Mouse (Mus musculus) neural tube, embryonic 11.5 days (tissue): ENCODE measurements around the gene Snx8. TPM values are rescaled to one million over a fixed set of nuclear protein-coding genes. Genes with fewer than 3 reads are reported as not detected.
A peak's percentile ranks its signal among the peaks of the same experiment; 100 is the strongest.

Source experiments
- ATAC-seq: fragments of 200-750 bp; cut with Nextera tagmentation; 2 replicates; pipeline ENCODE4 v1.8.0; 2017; ENCODE audit warnings: moderate number of reproducible peaks, mild to moderate bottlenecking, moderate TSS enrichment, moderate library complexity; ENCODE audit not compliant: insufficient read depth, low FRiP score, low TSS enrichment
- DNase-seq: peaks from one replicate; pipeline ENCODE4 v3.0.0-alpha.2; 2015; ENCODE audit warnings: low spot score
- H3K27ac ChIP-seq: fragments of 300-500 bp; sonication (generic); 2 replicates; pipeline ENCODE4 v1.5.1; 2014; ENCODE audit warnings: low read depth, mild to moderate bottlenecking, low read length
- H3K27me3 ChIP-seq: fragments of 300-500 bp; sonication (generic); 2 replicates; pipeline ENCODE4 v1.6.1; 2014; ENCODE audit warnings: mild to moderate bottlenecking, low read length, mixed read lengths; ENCODE audit not compliant: control insufficient read depth, insufficient read depth
- H3K36me3 ChIP-seq: fragments of 300-500 bp; sonication (generic); 2 replicates; pipeline ENCODE4 v1.6.1; 2014; ENCODE audit warnings: mild to moderate bottlenecking, low read length, moderate library complexity, mixed read lengths; ENCODE audit not compliant: control insufficient read depth, insufficient read depth
- H3K4me1 ChIP-seq: fragments of 300-500 bp; sonication (generic); 2 replicates; pipeline ENCODE4 v1.6.1; 2014; ENCODE audit warnings: low read length, mixed read lengths; ENCODE audit not compliant: control insufficient read depth, insufficient read depth
- H3K4me2 ChIP-seq: fragments of 300-500 bp; sonication (generic); 2 replicates; pipeline ENCODE4 v1.6.1; 2014; ENCODE audit warnings: low read depth, mild to moderate bottlenecking, moderate library complexity
- H3K4me3 ChIP-seq: fragments of 300-500 bp; sonication (generic); 2 replicates; pipeline ENCODE4 v1.5.1; 2014; ENCODE audit warnings: low read depth, low read length
- H3K9ac ChIP-seq: fragments of 300-500 bp; sonication (generic); 2 replicates; pipeline ENCODE4 v1.6.1; 2014; ENCODE audit warnings: mild to moderate bottlenecking, low read length
- H3K9me3 ChIP-seq: fragments of 300-500 bp; sonication (generic); 2 replicates; pipeline ENCODE4 v1.6.1; 2016; ENCODE audit warnings: low read length; ENCODE audit not compliant: control insufficient read depth
- WGBS: fragments of 180-500 bp; shearing (Covaris S2); extraction: QIAGEN DNeasy Blood & Tissue Kit; methylation state at CpG from one replicate; pipeline ENCODE4 v1.1.7; 2014; 5-methylcytosine and 5-hydroxymethylcytosine counted together
- polyA plus RNA-seq: library from polyadenylated mRNA; unstranded; fragments of >200 nt; fragmentation: Nextera tagmentation; extraction: Ambion mirVana; gene quantifications from 2 replicates; pipeline ENCODE4 v1.2.1, GENCODE M21; 2014

The Snx8 gene
- 8.4 and 10.0 TPM in 2 replicates for polyA plus RNA-seq

- 1% methylated on average over 63 of the region's 63 CpGs for WGBS
- H3K36me3 ChIP-seq: no peaks in the 10 kb centered on the region
- H3K4me2 ChIP-seq: peak within 1 kb of the TSS; percentile 93
- DNase-seq (peak; percentile 99), ATAC-seq (peak; percentile 94)
- peaks cover 8% of the 10 kb centered on the region for H3K4me1 ChIP-seq
- H3K9me3 ChIP-seq: no peaks in the 10 kb centered on the region
- no peaks in the 10 kb centered on the region for H3K27me3 ChIP-seq
- H3K4me3 ChIP-seq: peak within 1 kb of the TSS; percentile 65
- H3K9ac ChIP-seq: peak within 1 kb of the TSS; percentile 68
- no peak within 1 kb of the TSS for H3K27ac ChIP-seq
Measured at GRCm38 (mm10) chr5:140388588-140389576, at the start of gene Snx8. TSS of gene Snx8 (minus strand) at chr5:140389262.

- no peak for ATAC-seq
- H3K9ac ChIP-seq: no peak overlapping the region
- H3K4me2 ChIP-seq: no peak overlapping the region
- no peak overlapping the region for H3K27ac ChIP-seq
- no peaks in the 10 kb centered on the region for H3K27me3 ChIP-seq
- no peak for DNase-seq
- 94% methylated on average over 17 of the region's 17 CpGs for WGBS
- H3K9me3 ChIP-seq: no peaks in the 10 kb centered on the region
- H3K36me3 ChIP-seq: peaks cover 22% of the 10 kb centered on the region
- H3K4me3 ChIP-seq: no peak overlapping the region
- H3K4me1 ChIP-seq: peaks cover 12% of the 10 kb centered on the region
Measured at GRCm38 (mm10) chr5:140425016-140425783, 36.1 kb upstream of the Snx8 start.

GRCm38 (mm10) chr5:140420616-140421015, 31.6 kb upstream of the Snx8 start:
- no peak for ATAC-seq
- Histone ChIP-seq H3K27me3 (no peaks in the 10 kb centered on the region), H3K4me3 (peak overlapping the region; percentile 100), H3K36me3 (0 out of 2 replicates have a peak, but pooled peaks cover 2% of the 10 kb centered on the region), H3K4me1 (peaks cover 20% of the 10 kb centered on the region), H3K4me2 (peak overlapping the region; percentile 90), H3K9me3 (no peaks in the 10 kb centered on the region), H3K9ac (peak overlapping the region; percentile 98; the same call in 1 of the 2 replicates), H3K27ac (no peak overlapping the region)
- no peak for DNase-seq
- 67% methylated on average over 4 of the region's 4 CpGs for WGBS

DNA sequence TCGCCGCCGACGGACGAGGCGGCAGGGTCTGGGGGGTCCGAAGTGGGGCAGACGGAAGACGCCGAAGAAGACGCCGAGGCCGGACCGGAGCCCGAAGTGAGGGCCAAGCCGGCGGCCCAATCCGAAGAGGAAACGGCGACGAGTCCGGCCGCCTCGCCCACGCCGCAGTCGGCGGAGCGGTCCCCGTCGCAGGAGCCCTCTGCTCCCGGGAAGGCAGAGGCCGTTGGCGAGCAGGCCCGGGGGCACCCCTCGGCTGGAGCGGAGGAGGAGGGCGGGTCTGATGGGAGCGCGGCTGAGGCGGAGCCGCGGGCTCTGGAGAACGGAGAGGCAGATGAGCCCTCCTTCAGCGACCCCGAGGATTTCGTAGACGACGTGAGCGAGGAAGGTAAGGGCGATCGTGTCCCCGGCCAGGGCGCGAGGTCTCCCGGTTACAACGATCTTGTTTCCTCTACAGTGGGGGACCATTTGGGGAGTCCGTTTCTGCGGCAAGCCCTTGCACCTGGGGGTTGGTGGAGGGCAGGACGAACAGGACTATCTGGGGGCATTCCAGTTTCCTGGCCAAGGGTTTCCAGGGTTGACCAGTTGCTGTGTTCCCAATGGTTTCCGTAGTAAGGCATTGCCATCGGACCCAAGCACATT, 30.5 kb upstream of the Snx8 start:
- WGBS: under 1% methylated on average over 59 of the region's 62 CpGs
- Histone ChIP-seq H3K4me1 (peaks cover 20% of the 10 kb centered on the region), H3K4me3 (peak overlapping the region; percentile 100), H3K36me3 (0 out of 2 replicates have a peak, but pooled peaks cover 2% of the 10 kb centered on the region), H3K9me3 (no peaks in the 10 kb centered on the region), H3K27ac (peak overlapping the region; percentile 73), H3K27me3 (no peaks in the 10 kb centered on the region), H3K9ac (peak overlapping the region; percentile 98), H3K4me2 (peak overlapping the region; percentile 90)
- DNase-seq (peak; percentile 18), ATAC-seq (0 out of 2 replicates have a peak, but pooled peaks have one; percentile 29)

DNA sequence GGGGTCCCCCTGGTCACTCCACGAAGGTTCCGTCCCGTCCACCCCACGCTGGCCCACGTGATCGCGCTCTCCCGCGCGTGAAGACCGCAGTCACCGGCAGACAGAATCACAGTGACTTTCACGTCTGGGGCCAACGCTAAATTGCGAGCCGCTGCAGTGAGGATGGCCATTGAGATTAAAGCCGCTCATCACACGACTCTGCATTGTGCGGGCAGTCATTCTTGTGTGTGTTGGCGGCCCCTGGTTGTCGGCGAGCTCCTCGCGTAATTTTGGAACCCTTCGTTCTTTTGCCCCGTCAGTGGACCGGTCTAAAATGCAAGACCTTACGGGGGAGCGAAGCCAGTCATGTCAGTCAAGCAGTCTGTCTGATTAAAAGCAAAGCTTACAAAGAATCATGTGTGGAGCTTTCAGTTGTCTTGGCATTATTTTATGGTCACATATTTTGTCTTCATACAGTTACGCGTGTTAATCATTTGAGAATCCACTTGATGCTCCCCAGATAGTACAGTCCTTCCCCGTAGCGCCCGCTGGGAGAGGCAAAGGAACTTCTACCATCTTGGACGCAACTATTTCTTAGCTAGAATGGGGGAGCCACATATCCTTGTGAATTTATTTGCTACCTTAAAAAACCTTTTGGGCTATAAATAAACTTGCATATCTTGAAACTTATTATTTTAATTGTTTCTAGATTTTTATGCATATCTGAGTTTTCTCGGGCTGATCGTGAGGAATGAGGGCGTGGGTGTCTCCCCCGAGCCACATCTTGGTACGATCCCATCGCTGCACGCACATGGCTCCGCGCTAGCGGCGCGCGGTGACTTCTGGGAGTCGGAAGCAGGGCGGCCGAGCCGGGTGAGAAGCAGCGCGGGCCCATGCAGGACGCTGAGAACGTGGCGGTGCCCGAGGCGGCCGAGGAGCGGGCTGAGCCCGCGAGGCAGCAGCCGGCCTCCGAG, 29.7 kb upstream of the Snx8 start, which contains the start of gene Eif3b:
TSS of gene Eif3b (plus strand) at position 840 of the 953 bp plus-strand sequence.
- DNase-seq: peak; percentile 93
- Histone ChIP-seq H3K27me3 (no peaks in the 10 kb centered on the region), H3K9me3 (no peaks in the 10 kb centered on the region), H3K4me3 (peak within 1 kb of the TSS; percentile 100), H3K9ac (peak within 1 kb of the TSS; percentile 98), H3K27ac (peak within 1 kb of the TSS; percentile 92), H3K36me3 (0 out of 2 replicates have a peak, but pooled peaks cover 2% of the 10 kb centered on the region), H3K4me2 (peak within 1 kb of the TSS; percentile 90), H3K4me1 (peaks cover 20% of the 10 kb centered on the region)
- peak; percentile 91 for ATAC-seq
- WGBS: under 1% methylated on average over 65 of the region's 65 CpGs

- Histone ChIP-seq H3K27ac (peak overlapping the region; percentile 92), H3K4me3 (peak overlapping the region; percentile 100), H3K36me3 (0 out of 2 replicates have a peak, but pooled peaks cover 2% of the 10 kb centered on the region), H3K4me1 (peaks cover 20% of the 10 kb centered on the region), H3K9ac (peak overlapping the region; percentile 85), H3K27me3 (no peaks in the 10 kb centered on the region), H3K9me3 (no peaks in the 10 kb centered on the region), H3K4me2 (peak overlapping the region; percentile 90)
- DNase-seq: no peak
- ATAC-seq: no peak
- 2% methylated on average over 12 of the region's 12 CpGs for WGBS
Measured at GRCm38 (mm10) chr5:140418106-140418488, 29.0 kb upstream of the Snx8 start.

DNA sequence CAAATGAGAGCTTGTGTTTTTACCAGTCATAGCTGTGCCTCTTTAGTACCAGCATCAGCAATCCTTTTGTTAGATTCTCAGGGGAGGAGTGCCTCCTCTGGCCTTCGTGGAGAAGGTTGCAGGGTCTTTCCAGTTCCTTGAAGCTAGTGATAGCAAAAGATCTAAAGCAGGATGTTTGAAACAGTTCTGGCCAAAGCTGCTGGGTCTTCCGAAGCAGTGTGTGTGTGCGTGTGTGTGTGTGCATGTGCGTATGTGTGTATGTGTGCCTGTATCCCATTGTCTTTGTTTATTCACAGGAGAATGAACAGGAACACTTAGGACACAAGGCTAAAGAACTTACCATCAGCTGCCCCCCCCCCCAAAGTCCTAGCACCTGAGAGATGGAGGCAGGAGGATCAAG, 25.6 kb upstream of the Snx8 start:
- Histone ChIP-seq H3K9me3 (no peaks in the 10 kb centered on the region), H3K4me1 (peaks cover 4% of the 10 kb centered on the region; the same call in 1 of the 2 replicates), H3K27ac (no peak overlapping the region), H3K4me2 (no peak overlapping the region), H3K36me3 (no peaks in the 10 kb centered on the region), H3K4me3 (no peak overlapping the region), H3K27me3 (no peaks in the 10 kb centered on the region), H3K9ac (no peak overlapping the region)
- DNase-seq (no peak), ATAC-seq (no peak)
- 74% methylated on average over 4 of the region's 4 CpGs for WGBS
